Mouse (Mus musculus) olfactory bulb, adult 2 months (tissue): ENCODE measurements at regions not wholly inside any gene's neighbourhood (a gene's known extent, or its start where the extent isn't known, plus 50 kb on each side); places are given as distances from the start of the nearest gene placed in this dataset.

Experiments used
- CTCF ChIP-seq: fragments of 200-500 bp; IDR thresholded peaks from 2 replicates; pipeline ENCODE4 v1.5.1; 2012; ENCODE audit warnings: low read depth, mild to moderate bottlenecking, low read length, moderate library complexity; ENCODE audit not compliant: insufficient read depth
- POLR2A ChIP-seq: fragments of 200-500 bp; IDR thresholded peaks from 2 replicates; pipeline ENCODE4 v1.6.1; 2012; ENCODE audit warnings: mild to moderate bottlenecking, low read depth, low read length, moderate library complexity; ENCODE audit not compliant: insufficient read depth

DNA sequence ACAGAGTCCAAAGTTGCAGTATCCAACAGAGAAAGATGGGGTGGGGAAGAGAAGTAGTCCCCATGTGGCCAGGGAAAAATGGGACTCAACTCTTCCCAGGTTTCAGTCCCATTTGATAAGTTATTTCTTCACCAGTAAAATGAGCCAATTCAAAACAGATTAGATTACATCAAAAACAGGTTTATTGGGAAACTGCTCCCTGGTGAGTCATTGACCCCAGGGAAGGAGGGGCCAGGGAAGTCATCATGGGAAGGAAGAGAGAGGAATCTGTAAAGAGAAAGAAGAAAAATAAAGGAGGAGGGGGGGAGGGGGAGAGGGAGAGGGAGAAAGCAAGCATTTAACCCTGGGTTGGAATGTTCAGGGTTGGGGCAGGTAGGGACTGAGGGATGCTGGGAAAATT lies 426.4 kb upstream of the Zfp960 start:
- TF ChIP-seq CTCF (no peak), POLR2A (no peak)
